Mouse (Mus musculus) urinary bladder, postnatal 36 days (tissue): ENCODE measurements at regions not wholly inside any gene's neighbourhood (a gene's known extent, or its start where the extent isn't known, plus 50 kb on each side); places are given as distances from the start of the nearest gene placed in this dataset.

Experiments used
- DNase-seq, 2 experiments: peaks; one replicate each; pipeline ENCODE4 v3.0.0; 2022; ENCODE audit warnings: low spot score in 2 of 2, mixed read lengths in 1 of 2

- no peak for DNase-seq
Measured at GRCm38 (mm10) chr3:147266556-147266955, 414.4 kb downstream of the Ttll7 start.

- DNase-seq: no peak
Measured at GRCm38 (mm10) chr3:147273446-147273845, 421.3 kb downstream of the Ttll7 start.

GRCm38 (mm10) chr3:147278602-147279001 is 426.4 kb downstream of the Ttll7 start:
- no peak for DNase-seq

DNA sequence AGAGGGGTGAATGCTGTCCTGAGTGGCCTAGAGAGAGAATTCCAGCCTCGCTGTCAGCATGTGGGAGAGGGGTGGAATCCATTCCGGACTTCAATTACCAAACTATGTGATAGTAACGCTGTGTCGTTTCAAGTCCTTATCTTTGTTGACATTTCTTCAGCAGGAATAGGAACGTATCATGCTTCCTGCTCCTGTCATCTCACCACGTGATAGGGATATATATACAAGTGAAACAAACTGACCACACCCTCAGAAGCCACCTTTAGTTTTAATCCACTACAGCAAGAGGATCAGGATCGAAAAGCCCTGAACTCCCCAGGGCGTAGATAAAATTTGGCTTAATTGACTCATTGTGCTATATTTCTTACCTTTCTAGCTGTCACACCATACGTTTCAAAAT is 431.6 kb downstream of the Ttll7 start:
- DNase-seq: no peak

DNA sequence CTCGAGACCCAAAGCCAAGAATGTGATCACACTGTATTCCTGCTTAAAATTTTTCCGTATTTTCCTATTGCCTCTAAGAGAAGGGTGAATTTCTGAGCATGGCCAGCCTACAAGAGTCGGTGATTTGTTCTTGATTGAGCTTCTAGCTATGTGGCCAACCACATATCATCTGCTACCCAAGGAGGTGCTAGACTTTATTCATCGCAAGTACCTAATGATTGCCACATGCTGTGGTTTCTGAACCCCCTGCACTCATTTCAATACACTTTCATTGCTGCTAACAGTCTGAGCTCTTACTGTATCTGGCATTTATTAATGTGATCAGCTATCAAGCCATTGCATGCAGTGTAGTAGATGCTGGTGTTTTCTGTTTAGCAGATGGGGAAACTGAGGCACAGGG is 432.2 kb downstream of the Ttll7 start:
- no peak for DNase-seq

DNA sequence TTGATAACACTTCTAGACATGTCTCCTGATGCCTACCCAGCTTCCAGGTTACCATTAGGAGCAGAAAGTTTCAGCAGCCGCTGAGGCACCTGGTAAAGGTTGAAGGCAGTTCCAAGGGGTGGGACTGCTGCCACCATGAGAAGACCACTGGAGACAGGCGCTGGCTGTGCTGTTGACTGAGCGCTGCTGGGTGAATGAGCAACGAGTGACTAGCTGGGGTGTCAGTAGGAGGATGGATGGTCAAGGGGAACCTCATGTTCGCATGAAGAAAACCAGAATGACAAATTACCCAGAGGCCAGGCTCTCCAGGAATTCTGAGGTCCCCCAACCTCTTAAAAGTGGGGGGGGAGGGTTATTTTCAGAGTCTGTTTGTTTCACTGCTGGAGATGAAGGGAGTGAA is 433.3 kb downstream of the Ttll7 start:
- no peak for DNase-seq

GRCm38 (mm10) chr3:147287503-147287902 is 435.3 kb downstream of the Ttll7 start:
- no peak for DNase-seq

GRCm38 (mm10) chr3:147291696-147292327 is 439.6 kb downstream of the Ttll7 start:
- DNase-seq: no peak

DNA sequence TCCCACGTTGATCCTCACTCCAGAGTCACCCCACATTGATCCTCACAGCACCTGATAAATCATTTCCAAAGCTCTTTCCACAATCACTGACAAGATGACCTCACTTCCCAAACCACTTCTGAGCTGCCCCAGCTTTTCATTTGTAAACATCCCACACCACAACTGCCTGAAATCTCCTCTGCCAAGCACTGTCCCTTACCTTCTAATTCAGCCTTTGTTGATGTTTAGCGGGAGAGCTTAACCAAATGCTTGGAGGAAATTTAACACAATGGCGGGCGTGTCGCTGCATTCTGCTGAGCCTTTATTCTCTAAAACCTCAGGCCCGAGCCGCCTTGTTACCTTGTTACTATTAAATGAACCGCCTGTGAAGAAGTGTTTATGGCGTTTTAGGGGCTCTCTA is 445.9 kb downstream of the Ttll7 start:
- DNase-seq: no peak

DNA sequence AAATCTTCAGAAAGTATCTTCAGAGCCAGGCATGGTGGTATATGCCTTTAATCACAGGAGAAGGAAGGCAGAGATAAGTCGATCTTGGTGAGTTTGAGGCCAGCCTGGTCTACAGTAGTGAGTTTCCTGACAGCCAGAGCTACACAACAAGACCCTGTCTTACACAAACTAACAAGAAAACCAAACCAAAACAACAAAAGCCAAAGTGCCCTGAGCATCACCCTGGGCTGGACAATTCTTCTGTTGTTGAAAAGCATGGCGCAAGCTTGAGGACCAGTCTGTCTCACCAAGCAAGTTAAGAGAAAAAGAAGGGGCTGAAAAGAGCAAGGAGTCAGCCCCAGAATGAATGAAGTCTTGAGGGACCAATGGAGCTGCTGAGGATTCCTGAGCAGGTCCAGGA is 473.4 kb downstream of the Ttll7 start:
- DNase-seq: no peak

- no peak for DNase-seq
Measured at GRCm38 (mm10) chr3:147334301-147334700, 482.1 kb downstream of the Ttll7 start.

DNA sequence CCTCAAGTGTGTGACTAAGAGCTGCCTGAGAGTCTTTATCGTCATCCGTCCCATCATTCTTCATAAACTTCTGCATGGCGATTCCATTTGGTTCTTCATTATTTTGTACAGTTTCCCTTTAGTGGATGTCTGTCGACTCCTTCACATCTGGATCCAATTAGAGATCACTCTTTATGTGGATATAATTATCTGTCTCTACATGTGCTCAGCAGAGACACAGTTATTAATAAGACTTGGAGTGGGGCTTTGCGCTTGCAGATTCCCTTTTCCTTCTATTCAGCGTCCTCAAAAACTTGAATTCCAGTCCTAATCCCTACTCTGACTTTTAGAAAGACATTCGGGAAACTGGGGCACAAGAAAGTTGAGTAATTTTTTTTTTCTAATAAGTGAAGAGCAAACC is 483.1 kb downstream of the Ttll7 start:
- no peak for DNase-seq

DNA sequence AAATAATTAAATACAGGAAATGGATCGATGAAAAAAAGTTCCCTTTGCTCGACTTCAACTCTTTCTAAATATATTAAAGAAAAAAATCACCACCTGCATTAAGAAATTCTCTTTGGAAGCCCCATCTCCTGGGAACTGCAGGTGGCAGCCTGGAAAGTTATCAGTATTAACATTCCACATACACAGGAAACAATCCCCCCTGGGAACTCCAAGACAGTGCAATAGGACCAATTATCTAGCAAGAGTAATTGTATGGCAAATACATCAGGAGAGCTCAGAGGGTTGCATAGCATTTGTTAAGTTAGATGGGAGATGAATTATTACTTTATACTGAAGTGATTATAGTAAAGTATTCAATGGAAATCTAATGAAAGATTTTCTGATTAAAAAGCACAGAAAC is 487.3 kb downstream of the Ttll7 start:
- DNase-seq: no peak

GRCm38 (mm10) chr3:147347278-147348039 is 495.3 kb downstream of the Ttll7 start:
- DNase-seq: no peak

- no peak for DNase-seq
Measured at GRCm38 (mm10) chr3:147387077-147387476, 534.9 kb downstream of the Ttll7 start.

DNA sequence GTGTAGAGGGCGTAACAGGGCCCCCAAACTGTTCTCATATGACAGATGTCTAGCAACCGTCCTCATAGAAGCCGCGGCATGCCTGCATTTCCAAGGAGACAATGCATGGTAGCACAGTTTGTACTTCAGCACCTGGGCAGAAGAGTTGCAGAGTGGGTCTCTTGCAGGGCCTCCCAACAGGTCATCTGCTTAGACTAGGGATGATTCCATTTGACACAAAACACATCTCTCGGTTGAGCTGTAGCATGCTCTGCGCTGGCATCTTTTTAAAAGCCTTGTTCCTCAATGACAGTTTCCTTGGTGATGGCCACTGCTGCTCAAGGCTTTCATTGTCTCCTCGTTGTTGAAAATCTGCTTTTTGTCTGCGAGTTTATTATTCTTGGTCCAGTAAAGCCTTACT is 546.1 kb downstream of the Ttll7 start:
- no peak for DNase-seq

DNA sequence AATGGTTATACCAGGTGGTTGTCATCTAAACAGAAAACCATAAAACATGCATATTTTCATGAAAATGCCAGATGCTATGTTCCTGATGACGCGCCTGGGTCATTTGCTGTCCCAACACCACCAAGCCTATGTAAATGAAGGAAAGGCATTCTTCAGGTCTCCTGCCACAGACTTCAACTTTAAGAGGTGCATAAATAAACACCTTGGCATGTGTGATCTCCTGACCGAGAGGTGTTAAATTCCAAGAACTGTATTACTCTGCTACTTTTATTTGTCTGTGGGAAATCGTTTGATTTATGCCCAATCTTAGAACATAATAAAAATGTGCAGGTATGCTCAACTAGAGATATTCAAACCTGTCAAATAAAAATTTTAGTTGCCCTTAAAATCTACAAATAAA is 560.1 kb downstream of the Ttll7 start:
- no peak for DNase-seq

GRCm38 (mm10) chr3:147416926-147417325 is 564.8 kb downstream of the Ttll7 start:
- no peak for DNase-seq

DNA sequence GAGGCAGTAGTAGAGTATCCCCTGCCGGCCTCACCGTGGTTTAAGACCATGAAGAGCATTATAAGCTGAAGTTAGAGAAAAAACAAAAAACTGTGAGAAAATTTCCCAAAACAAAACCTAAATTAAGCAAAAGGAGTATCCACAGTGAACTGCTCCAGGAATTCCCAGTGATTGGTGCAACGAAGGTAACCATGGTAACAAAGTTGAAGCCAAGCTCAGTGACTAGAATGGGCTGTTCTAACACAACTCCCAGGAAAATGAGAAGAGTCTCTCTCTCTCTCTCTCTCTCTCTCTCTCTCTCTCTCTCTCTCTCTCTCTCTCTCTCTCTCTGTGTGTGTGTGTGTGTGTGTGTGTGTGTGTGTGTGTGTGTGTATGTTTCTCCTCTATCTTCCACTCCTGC is 567.0 kb downstream of the Ttll7 start:
- no peak for DNase-seq

DNA sequence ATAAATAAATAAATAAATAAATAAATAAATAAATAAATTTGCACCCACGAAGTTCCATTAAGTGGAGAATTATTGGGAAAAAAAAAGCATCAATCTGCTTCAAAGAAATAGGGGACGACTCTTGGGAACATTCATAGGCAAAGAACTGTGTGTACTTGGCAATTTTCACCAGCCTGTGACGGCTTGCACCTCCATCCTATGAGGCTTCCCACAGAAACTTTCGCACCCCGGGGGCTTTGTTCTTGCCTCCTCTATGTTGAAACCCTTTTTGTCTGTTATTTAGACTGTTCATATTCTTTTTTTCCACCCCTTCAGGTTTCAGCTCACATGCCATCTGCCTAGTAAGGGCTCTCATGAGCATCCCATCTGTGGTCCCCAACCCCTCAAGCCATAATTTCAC is 570.0 kb downstream of the Ttll7 start:
- no peak for DNase-seq

GRCm38 (mm10) chr3:147423895-147424575 is 571.9 kb downstream of the Ttll7 start:
- no peak for DNase-seq

- DNase-seq: no peak
Measured at GRCm38 (mm10) chr3:147428837-147429236, 576.7 kb downstream of the Ttll7 start.
